Mouse (Mus musculus): ENCODE measurements around the gene Zfp850.
A peak's percentile ranks its signal among the peaks of the same experiment; 100 is the strongest.
"Not testable (repeated sequence)": the region's sequence is repeated elsewhere in the genome, so short reads cannot be mapped to it uniquely, and the experiment has no call there.

The Zfp850 gene

GRCm38 (mm10) chr7:28013549-28014444 is at the start of gene Zfp850:
TSS of gene Zfp850 (minus strand) at chr7:28014115.
- DNase-seq, result peak; percentile 73 to 87

GRCm38 (mm10) chr7:28059972-28060371 is 46.1 kb upstream of the Zfp850 start:
- DNase-seq, result no peak

- peak; percentile 47 to 56 for DNase-seq
Measured at GRCm38 (mm10) chr7:28053046-28053930, 39.4 kb upstream of the Zfp850 start.

GRCm38 (mm10) chr7:28050584-28050983 is 36.7 kb upstream of the Zfp850 start:
- DNase-seq, result no peak

GRCm38 (mm10) chr7:28049476-28050409 is 35.8 kb upstream of the Zfp850 start, which contains the start of gene Psmc4:
TSS of gene Psmc4 (minus strand) at chr7:28050101.
- DNase-seq, result peak; percentile 99

- no peak for DNase-seq
Measured at GRCm38 (mm10) chr7:28044524-28044923, 30.6 kb upstream of the Zfp850 start.

- no peak for DNase-seq
Measured at GRCm38 (mm10) chr7:28014445-28014810, 513 bp upstream of the Zfp850 start.

- no peak for DNase-seq
Measured at GRCm38 (mm10) chr7:28010271-28010670, 3.6 kb downstream of the Zfp850 start.

- no peak for DNase-seq
Measured at GRCm38 (mm10) chr7:27982197-27982596, 31.7 kb downstream of the Zfp850 start.

GRCm38 (mm10) chr7:27978683-27979528 is 35.0 kb downstream of the Zfp850 start, which contains the start of gene Zfp780b:
TSS of gene Zfp780b (minus strand) at chr7:27979171.
- DNase-seq, result peak; percentile 77 to 90

- not testable (repeated sequence) for DNase-seq
Measured at GRCm38 (mm10) chr7:27949451-27949850, 64.5 kb downstream of the Zfp850 start.

GRCm38 (mm10) chr7:27941869-27942268 is 72.0 kb downstream of the Zfp850 start:
- DNase-seq, result peak; percentile 13 to 57
